Mouse (Mus musculus) erythroid progenitor cell, adult 5-6 weeks (primary cell): ENCODE results near the gene Ube2f. TPM values are rescaled to one million over a fixed set of nuclear protein-coding genes. Genes with fewer than 3 reads are reported as not detected.

Source experiments
- ATAC-seq: replicated peaks from 2 replicates; pipeline ENCODE4 v1.8.0; 2016; ENCODE audit warnings: moderate number of reproducible peaks, mild to moderate bottlenecking, moderate TSS enrichment, inconsistent platforms; ENCODE audit not compliant: poor library complexity, low FRiP score, severe bottlenecking
- total RNA-seq, 2 experiments: library from RNA; stranded (forward) in 1 of 2; stranded (reverse) in 1 of 2; fragments of 150-400 nt in 1 of 2; fragments of 186-747, 209-891 nt in 1 of 2; gene quantifications; 2 replicates each; pipeline versions ENCODE4 v1.2.3 to v1.2.4; 2015 to 2017; ENCODE audit warnings: low replicate concordance in 2 of 2

The Ube2f gene
- total RNA-seq, 2 experiments from 2014 or later, result 11.9 to 60.8 TPM

GRCm38 (mm10) chr1:91231896-91232295 is 18.2 kb upstream of the Ube2f start:
- no peak for ATAC-seq

GRCm38 (mm10) chr1:91235395-91235794 is 14.7 kb upstream of the Ube2f start:
- no peak for ATAC-seq

- no peak for ATAC-seq
Observed at GRCm38 (mm10) chr1:91237676-91238075, 12.4 kb upstream of the Ube2f start.

DNA sequence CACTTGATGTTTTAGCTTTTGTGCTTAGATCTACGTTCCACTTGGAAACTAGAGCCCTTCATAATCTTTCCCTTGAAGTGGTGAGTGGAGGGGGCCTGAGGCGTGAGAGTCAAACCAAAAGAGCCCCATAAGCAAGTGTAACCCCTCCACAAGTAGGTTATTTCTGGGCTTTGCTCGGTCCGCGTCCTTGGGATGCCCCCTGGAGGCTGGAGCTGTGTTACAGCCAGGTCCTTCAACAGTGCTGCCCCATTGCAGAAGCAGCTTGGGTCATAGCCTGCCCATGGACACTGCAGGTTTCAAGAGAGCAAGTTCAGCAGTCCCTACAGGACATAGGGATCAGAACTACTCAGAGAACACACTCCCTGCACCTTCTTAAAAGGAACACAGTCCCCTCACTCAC is 11.0 kb upstream of the Ube2f start:
- ATAC-seq, result peak; percentile 69; the same call in 1 of the 2 replicates

- no peak for ATAC-seq
Observed at GRCm38 (mm10) chr1:91239800-91240199, 10.3 kb upstream of the Ube2f start.

DNA sequence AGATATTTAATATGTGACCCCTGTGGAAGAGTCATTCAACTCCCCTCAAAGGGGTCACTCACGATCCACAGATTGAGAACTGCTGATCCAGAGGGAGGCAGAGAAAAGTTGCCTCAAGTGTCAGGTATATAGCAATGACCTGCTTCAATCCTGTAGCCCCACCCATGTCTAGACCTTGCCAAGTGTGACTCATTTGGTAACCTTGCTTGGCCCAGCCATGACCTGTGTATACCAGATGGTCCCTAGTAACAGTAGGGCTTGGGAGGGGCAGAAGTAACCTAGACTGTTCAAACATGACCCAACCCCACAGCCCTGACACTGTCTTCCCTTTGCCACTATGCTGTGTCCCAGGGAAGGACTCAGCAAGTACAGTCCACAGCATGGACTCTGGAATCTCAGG is 9.4 kb upstream of the Ube2f start:
- ATAC-seq, result peak; percentile 49; the same call in 1 of the 2 replicates

- no peak for ATAC-seq
Observed at GRCm38 (mm10) chr1:91241249-91241648, 8.9 kb upstream of the Ube2f start.

DNA sequence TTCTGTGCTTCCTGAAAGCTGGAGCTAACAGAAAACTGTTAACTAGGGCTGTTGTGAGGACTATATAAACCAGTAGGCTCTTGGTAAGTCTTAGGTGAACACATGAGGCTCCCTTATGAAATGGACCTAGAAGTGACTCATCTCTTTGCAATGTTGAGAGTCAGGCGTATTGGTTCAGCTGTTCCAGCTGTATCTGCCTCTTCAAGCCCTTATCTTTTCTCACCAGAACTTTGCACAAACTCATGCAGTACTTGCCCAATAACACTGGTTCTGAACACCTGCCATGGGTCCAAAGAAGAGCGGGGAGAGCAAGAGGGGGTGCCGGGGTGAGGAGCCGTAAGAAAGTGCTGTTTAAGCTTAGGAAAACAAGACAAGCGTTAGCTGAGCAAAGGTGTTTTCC is 1.9 kb upstream of the Ube2f start:
- ATAC-seq, result peak; percentile 56

DNA sequence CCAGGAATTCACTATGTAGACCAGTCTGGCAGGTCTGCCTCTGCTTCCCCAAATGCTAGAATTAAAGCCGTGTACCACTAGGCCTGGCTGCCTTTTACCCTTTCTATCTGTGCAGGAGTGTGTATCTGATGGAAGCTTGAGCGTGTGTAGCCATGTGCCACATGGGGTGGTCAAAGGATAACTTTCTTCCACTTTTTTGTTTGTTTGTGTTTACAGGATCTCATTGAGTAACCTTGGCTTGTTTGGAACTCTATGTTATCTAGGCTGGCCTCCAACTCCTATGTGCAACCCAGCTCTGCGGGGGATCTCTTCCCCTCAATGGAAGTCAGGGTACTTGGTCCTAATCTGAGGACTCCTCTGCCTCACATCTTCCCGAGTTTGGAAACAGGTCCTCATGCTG is 1.1 kb upstream of the Ube2f start:
- ATAC-seq, result no peak

- ATAC-seq, result no peak
Observed at GRCm38 (mm10) chr1:91250415-91251147, 477 bp downstream of the Ube2f start.

- ATAC-seq, result no peak
Observed at GRCm38 (mm10) chr1:91251148-91251650, 1.1 kb downstream of the Ube2f start.

- ATAC-seq, result peak; percentile 30
Observed at GRCm38 (mm10) chr1:91251927-91252326, 1.8 kb downstream of the Ube2f start.

DNA sequence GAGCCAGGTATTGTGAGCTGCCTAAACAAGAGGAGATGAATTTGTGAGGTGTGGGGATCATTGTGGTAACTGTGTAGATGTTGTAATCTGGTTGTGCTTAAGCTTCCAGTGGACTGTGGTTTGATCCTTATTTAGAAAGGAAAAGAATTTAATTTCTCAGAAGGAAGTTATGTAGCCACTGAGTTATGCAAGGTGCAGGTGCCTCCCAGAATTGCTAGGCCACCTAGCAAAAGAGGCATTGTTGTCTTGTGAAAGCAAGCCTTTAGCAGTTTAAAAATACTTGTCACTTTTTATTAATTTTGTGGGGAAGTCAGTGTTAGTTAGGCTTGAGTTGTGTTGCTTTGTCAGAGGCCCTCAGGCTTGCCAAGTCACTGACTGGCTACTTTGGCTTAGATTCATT is 7.8 kb downstream of the Ube2f start:
- no peak for ATAC-seq

DNA sequence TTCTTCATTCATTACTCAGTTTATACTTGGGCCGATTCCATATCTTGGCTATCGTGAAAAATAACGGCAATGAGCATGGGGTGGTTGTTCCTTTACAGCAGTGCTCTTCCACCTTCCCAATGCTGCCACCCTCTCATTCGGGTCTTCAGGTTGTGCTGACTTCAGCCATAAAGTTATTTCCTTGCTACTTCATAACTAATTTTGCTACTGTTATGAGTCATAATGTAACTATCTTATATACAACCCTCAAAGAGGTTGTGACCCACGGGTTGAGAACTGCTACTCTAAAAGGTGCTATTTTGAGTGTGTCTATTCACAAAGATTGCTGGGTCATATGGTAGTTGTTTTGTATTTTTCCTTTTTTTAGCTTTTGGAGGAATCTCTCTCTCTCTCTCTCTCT is 9.7 kb downstream of the Ube2f start:
- ATAC-seq, result no peak

DNA sequence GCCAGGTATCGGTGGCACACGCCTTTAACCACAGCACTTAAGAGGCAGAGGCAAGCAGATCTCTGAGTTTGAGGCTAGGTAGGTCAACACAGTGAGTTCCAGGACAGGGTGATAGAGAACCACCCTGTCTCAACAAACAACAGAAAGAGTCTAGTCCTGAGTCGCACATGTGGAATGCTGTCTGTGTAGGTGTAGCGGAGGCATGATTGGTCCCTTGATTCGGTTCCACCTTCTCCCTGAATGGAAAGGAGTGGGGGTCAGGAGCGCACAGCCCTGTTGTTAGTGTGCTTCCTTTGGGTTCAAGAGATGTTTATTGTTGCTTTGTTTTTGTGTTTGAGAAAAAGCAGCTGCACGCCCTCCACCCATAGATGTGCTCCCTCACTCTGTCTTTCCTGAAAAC is 12.4 kb downstream of the Ube2f start:
- no peak for ATAC-seq

DNA sequence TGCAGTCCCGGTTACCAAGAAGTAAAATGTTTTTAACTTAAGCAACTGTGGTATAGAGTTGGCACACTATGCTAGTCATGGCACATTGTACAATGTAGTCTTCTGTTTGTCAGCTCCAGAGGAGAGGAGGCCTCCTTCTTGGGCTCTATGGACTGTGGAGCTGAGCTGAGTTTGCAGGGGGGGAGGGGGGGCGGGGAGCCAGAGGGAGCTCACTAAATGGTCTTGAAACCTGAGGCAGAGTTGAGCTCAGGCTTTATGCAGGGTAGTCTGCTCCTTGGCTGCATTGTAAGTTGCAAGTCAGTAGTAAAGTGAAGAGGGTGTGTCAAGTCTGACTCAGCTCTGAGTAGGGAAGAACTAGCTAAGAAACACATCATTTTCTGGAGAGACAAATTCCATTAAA is 22.2 kb downstream of the Ube2f start:
- no peak for ATAC-seq

DNA sequence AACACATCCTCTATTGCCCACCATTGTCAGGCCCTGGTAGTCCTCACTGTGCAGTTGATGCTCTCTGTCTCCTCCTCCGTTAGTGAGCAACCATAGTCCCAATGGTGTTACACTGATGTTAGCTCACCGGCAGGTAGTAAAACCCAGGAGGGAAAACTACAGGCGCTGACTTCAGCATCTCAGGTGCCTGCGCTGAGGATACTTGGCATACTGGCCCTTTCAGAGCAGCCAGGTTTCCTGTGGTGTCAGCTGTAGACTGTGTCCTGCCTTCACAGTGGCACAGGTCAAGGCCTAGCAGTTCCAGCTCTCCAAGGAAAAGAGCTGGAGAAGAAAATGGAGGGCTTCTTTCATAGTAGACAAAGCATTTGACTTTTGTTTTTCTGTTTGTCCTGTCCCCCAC is 26.5 kb downstream of the Ube2f start:
- no peak for ATAC-seq

DNA sequence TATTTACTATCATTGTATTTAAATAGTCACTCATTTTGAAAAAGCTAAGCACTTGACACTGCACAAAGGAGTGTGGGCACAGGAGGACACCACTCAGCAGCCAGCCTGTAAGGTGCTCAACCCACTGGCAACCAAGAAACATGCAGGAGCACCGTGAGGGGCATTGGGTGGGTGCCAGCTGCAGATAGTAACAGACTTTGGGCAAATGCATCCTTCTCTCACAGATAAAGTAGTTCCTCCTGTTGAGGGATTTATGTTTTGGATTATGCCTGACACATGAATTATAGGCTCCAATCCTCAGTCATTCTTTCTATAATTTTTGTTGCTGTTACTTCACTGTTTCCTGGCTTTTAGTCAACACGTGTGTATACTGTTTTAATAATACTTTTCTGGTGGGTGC is 27.4 kb downstream of the Ube2f start:
- ATAC-seq, result no peak

GRCm38 (mm10) chr1:91278410-91279119 is 28.5 kb downstream of the Ube2f start:
- ATAC-seq, result peak; percentile 84

DNA sequence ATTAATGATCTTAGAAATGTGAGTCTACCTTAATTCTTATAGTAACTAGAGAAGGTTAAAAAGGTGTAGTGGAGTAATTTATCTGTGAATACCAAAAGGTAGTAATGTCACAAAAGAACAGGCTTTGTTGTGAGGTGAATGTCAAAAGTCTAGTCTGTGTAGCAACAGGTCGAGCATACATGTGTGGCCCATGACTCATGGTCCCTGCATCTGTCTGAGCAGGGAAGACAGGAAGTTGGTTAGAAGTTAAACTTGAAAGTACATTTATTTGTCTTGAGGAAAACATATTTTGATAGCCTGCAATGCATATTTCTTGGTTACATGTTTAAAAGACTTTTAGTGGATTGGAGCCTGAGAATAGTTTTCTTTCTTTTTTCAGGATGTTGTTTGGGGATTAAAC is 29.0 kb downstream of the Ube2f start:
- no peak for ATAC-seq

- no peak for ATAC-seq
Observed at GRCm38 (mm10) chr1:91282582-91282981, 32.5 kb downstream of the Ube2f start.
